Mouse (Mus musculus) G1E (cell line): ENCODE measurements around the gene Lrp11.

Source experiments
- CTCF ChIP-seq: IDR thresholded peaks from 2 replicates; pipeline ENCODE4 v1.5.1; 2012; ENCODE audit warnings: low read depth, low read length, inconsistent platforms, mixed read lengths
- POLR2AphosphoS5 ChIP-seq: IDR thresholded peaks from 2 replicates; pipeline ENCODE4 v1.6.1; 2012; ENCODE audit warnings: low read depth, low read length, inconsistent platforms; ENCODE audit not compliant: insufficient replicate concordance

GRCm38 (mm10) chr10:7600647-7601046, 11.0 kb downstream of the Lrp11 start:
- TF ChIP-seq CTCF = peak; percentile 80
- TF ChIP-seq POLR2AphosphoS5 = no peak
